Mouse (Mus musculus): ENCODE data around the gene Arhgap35. TPM values are rescaled to one million over a fixed set of nuclear protein-coding genes. Genes with fewer than 3 reads are reported as not detected.
"Not testable (repeated sequence)": the region's sequence is repeated elsewhere in the genome, so short reads cannot be mapped to it uniquely, and the experiment has no call there.

Arhgap35 gene
- polyA plus RNA-seq, 1 experiment, result 5.6 TPM

- no peak for TF ChIP-seq CTCF (IDR thresholded peaks at IDR 0.05; ENCODE audit: extremely low read depth, insufficient read depth, insufficient read length, insufficient replicate concordance)
- TF ChIP-seq POLR2A (IDR thresholded peaks at IDR 0.05; ENCODE audit: low read depth, low read length), result no peak
- Histone ChIP-seq H3K4me3 (ENCODE audit: extremely low read depth, insufficient read depth, insufficient read length) (no peak overlapping the region), H3K27me3 (ENCODE audit: control insufficient read depth, insufficient read depth, low read length) (no peaks in the 10 kb centered on the region), H3K4me1 (ENCODE audit: control insufficient read depth, insufficient read depth, insufficient read length) (no peaks in the 10 kb centered on the region; the same call in 1 of the 2 replicates), H3K36me3 (ENCODE audit: control insufficient read depth, insufficient read depth, low read length) (no peaks in the 10 kb centered on the region), H3K27ac (ENCODE audit: insufficient read depth, low read length) (no peak overlapping the region)
- WGBS, result 98% methylated on average over 1 of the region's 1 CpGs
- no peak for DNase-seq (ENCODE audit: low read depth in 1 of 2, low spot score in 2 of 2)
Measured at GRCm38 (mm10) chr7:16608046-16608445, 6.7 kb downstream of the Arhgap35 start.

- not testable (repeated sequence) for H3K4me1 ChIP-seq (ENCODE audit: control insufficient read depth, insufficient read depth, insufficient read length); H3K27ac ChIP-seq (ENCODE audit: insufficient read depth, low read length); H3K4me3 ChIP-seq (ENCODE audit: extremely low read depth, insufficient read depth, insufficient read length); H3K36me3 ChIP-seq (ENCODE audit: control insufficient read depth, insufficient read depth, low read length); DNase-seq (ENCODE audit: low read depth in 1 of 2, low spot score in 2 of 2); H3K27me3 ChIP-seq (ENCODE audit: control insufficient read depth, insufficient read depth, low read length)
- WGBS, result 93% methylated on average over 4 of the region's 4 CpGs
Measured at GRCm38 (mm10) chr7:16606808-16607207, 8.0 kb downstream of the Arhgap35 start.

- no peak for TF ChIP-seq CTCF (IDR thresholded peaks at IDR 0.05; ENCODE audit: extremely low read depth, insufficient read depth, insufficient read length, insufficient replicate concordance)
- no peak for TF ChIP-seq POLR2A (IDR thresholded peaks at IDR 0.05; ENCODE audit: low read depth, low read length)
- no peaks in the 10 kb centered on the region for H3K36me3 ChIP-seq (ENCODE audit: control insufficient read depth, insufficient read depth, low read length)
- H3K4me1 ChIP-seq (ENCODE audit: control insufficient read depth, insufficient read depth, insufficient read length), result no peaks in the 10 kb centered on the region; the same call in 1 of the 2 replicates
- DNase-seq (ENCODE audit: low read depth in 1 of 2, low spot score in 2 of 2), result no peak
- no peak overlapping the region for H3K4me3 ChIP-seq (ENCODE audit: extremely low read depth, insufficient read depth, insufficient read length)
- no peak overlapping the region for H3K27ac ChIP-seq (ENCODE audit: insufficient read depth, low read length)
- WGBS, result 95% methylated on average over 1 of the region's 1 CpGs
- H3K27me3 ChIP-seq (ENCODE audit: control insufficient read depth, insufficient read depth, low read length), result no peaks in the 10 kb centered on the region
Measured at GRCm38 (mm10) chr7:16604141-16604540, 10.7 kb downstream of the Arhgap35 start.

- DNase-seq (ENCODE audit: low read depth in 1 of 2, low spot score in 2 of 2), result no peak
- no peaks in the 10 kb centered on the region for H3K36me3 ChIP-seq (ENCODE audit: control insufficient read depth, insufficient read depth, low read length)
- H3K27ac ChIP-seq (ENCODE audit: insufficient read depth, low read length), result no peak overlapping the region
- no peaks in the 10 kb centered on the region for H3K27me3 ChIP-seq (ENCODE audit: control insufficient read depth, insufficient read depth, low read length)
- no peaks in the 10 kb centered on the region for H3K4me1 ChIP-seq (ENCODE audit: control insufficient read depth, insufficient read depth, insufficient read length)
- TF ChIP-seq POLR2A (IDR thresholded peaks at IDR 0.05; ENCODE audit: low read depth, low read length) (no peak), CTCF (IDR thresholded peaks at IDR 0.05; ENCODE audit: extremely low read depth, insufficient read depth, insufficient read length, insufficient replicate concordance) (no peak)
- H3K4me3 ChIP-seq (ENCODE audit: extremely low read depth, insufficient read depth, insufficient read length), result no peak overlapping the region
- 69% methylated on average over 4 of the region's 4 CpGs for WGBS
Measured at GRCm38 (mm10) chr7:16601683-16602102, 13.1 kb downstream of the Arhgap35 start.

- WGBS, result 80% methylated on average over 2 of the region's 2 CpGs
- H3K4me3 ChIP-seq (ENCODE audit: extremely low read depth, insufficient read depth, insufficient read length), result no peak overlapping the region
- no peak overlapping the region for H3K27ac ChIP-seq (ENCODE audit: insufficient read depth, low read length)
Measured at GRCm38 (mm10) chr7:16599006-16599405, 15.8 kb downstream of the Arhgap35 start.

GRCm38 (mm10) chr7:16591292-16591691, 23.5 kb downstream of the Arhgap35 start:
- no peaks in the 10 kb centered on the region for H3K36me3 ChIP-seq (ENCODE audit: control insufficient read depth, insufficient read depth, low read length)
- 84% methylated on average over 1 of the region's 1 CpGs for WGBS
- H3K27ac ChIP-seq (ENCODE audit: insufficient read depth, low read length), result no peak overlapping the region
- no peaks in the 10 kb centered on the region for H3K4me1 ChIP-seq (ENCODE audit: control insufficient read depth, insufficient read depth, insufficient read length)
- H3K4me3 ChIP-seq (ENCODE audit: extremely low read depth, insufficient read depth, insufficient read length), result no peak overlapping the region
- no peaks in the 10 kb centered on the region for H3K27me3 ChIP-seq (ENCODE audit: control insufficient read depth, insufficient read depth, low read length)
- TF ChIP-seq CTCF (IDR thresholded peaks at IDR 0.05; ENCODE audit: extremely low read depth, insufficient read depth, insufficient read length, insufficient replicate concordance) (no peak), POLR2A (IDR thresholded peaks at IDR 0.05; ENCODE audit: low read depth, low read length) (no peak)
- no peak for DNase-seq (ENCODE audit: low read depth in 1 of 2, low spot score in 2 of 2)

More at GRCm38 (mm10) chr7:16599006-16599405, 15.8 kb downstream of the Arhgap35 start:
- no peaks in the 10 kb centered on the region for H3K4me1 ChIP-seq (ENCODE audit: control insufficient read depth, insufficient read depth, insufficient read length)
- no peaks in the 10 kb centered on the region for H3K27me3 ChIP-seq (ENCODE audit: control insufficient read depth, insufficient read depth, low read length)
- no peak for TF ChIP-seq POLR2A (IDR thresholded peaks at IDR 0.05; ENCODE audit: low read depth, low read length)
- TF ChIP-seq CTCF (IDR thresholded peaks at IDR 0.05; ENCODE audit: extremely low read depth, insufficient read depth, insufficient read length, insufficient replicate concordance), result no peak
- DNase-seq (ENCODE audit: low read depth in 1 of 2, low spot score in 2 of 2), result no peak
- no peaks in the 10 kb centered on the region for H3K36me3 ChIP-seq (ENCODE audit: control insufficient read depth, insufficient read depth, low read length)

- Histone ChIP-seq H3K36me3 (ENCODE audit: control insufficient read depth, insufficient read depth, low read length) (no peaks in the 10 kb centered on the region), H3K27me3 (ENCODE audit: control insufficient read depth, insufficient read depth, low read length) (no peaks in the 10 kb centered on the region), H3K4me3 (ENCODE audit: extremely low read depth, insufficient read depth, insufficient read length) (no peak overlapping the region), H3K4me1 (ENCODE audit: control insufficient read depth, insufficient read depth, insufficient read length) (no peaks in the 10 kb centered on the region), H3K27ac (ENCODE audit: insufficient read depth, low read length) (no peak overlapping the region)
- TF ChIP-seq CTCF (IDR thresholded peaks at IDR 0.05; ENCODE audit: extremely low read depth, insufficient read depth, insufficient read length, insufficient replicate concordance) (no peak), POLR2A (IDR thresholded peaks at IDR 0.05; ENCODE audit: low read depth, low read length) (no peak)
- 87% methylated on average over 3 of the region's 3 CpGs for WGBS
- no peak for DNase-seq (ENCODE audit: low read depth in 1 of 2, low spot score in 2 of 2)
Measured at GRCm38 (mm10) chr7:16587649-16588048, 27.1 kb downstream of the Arhgap35 start.
